Mouse (Mus musculus): Measurements from ENCODE around the gene Gm10718. TPM values are rescaled to one million over a fixed set of nuclear protein-coding genes. Genes with fewer than 3 reads are reported as not detected.
A peak's percentile ranks its signal among the peaks of the same experiment; 100 is the strongest.
"Not testable (repeated sequence)": the region's sequence is repeated elsewhere in the genome, so short reads cannot be mapped to it uniquely, and the experiment has no call there.

Gene Gm10718
- polyA plus RNA-seq, 1 experiment from 2014 or later: not detected

DNA sequence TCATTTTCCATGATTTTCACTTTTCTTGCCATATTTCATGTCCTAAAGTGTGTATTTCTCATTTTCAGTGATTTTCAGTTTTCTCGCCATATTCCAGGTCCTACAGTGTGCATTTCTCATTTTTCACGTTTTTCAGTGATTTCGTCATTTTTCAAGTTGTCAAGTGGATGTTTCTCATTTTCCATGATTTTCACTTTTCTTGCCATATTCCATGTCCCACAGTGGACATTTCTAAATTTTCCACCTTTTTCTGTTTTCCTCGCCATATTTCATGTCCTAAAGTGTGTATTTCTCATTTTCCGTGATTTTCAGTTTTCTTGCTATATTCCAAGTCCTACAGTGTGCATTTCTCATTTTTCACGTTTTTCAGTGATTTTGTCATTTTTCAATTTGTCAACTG, 7.5 kb upstream of the Gm10718 start:
- DNase-seq (ENCODE audit: low spot score); H3K27me3 ChIP-seq (ENCODE audit: low read depth, poor library complexity, severe bottlenecking); H3K9me3 ChIP-seq (replicated peaks); H3K4me1 ChIP-seq; H3K4me3 ChIP-seq; H3K27ac ChIP-seq (replicated peaks); H3K36me3 ChIP-seq: not testable (repeated sequence)
- 72% methylated on average over 6 of the region's 6 CpGs for WGBS

DNA sequence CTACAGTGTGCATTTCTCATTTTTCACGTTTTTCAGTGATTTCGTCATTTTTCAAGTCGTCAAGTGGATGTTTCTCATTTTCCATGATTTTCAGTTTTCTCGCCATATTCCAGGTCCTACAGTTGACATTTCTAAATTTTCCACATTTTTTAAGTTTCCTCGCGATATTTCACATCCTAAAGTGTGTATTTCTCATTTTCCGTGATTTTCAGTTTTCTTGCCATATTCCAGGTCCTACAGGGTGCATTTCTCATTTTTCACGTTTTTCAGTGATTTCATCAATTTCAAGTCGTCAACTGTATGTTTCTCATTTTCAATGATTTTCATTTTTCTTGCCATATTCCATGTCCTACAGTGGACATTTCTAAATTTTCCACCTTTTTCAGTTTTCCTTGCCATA, 6.2 kb upstream of the Gm10718 start, which contains the start of gene Gm10719:
TSS of gene Gm10719 (plus strand) at position 301 of the 400 bp plus-strand sequence.
- H3K27ac ChIP-seq (replicated peaks); H3K36me3 ChIP-seq; H3K4me1 ChIP-seq; DNase-seq (ENCODE audit: low spot score); H3K27me3 ChIP-seq (ENCODE audit: low read depth, poor library complexity, severe bottlenecking); H3K4me3 ChIP-seq; H3K9me3 ChIP-seq (replicated peaks): not testable (repeated sequence)
- WGBS: 50% methylated on average over 1 of the region's 9 CpGs

DNA sequence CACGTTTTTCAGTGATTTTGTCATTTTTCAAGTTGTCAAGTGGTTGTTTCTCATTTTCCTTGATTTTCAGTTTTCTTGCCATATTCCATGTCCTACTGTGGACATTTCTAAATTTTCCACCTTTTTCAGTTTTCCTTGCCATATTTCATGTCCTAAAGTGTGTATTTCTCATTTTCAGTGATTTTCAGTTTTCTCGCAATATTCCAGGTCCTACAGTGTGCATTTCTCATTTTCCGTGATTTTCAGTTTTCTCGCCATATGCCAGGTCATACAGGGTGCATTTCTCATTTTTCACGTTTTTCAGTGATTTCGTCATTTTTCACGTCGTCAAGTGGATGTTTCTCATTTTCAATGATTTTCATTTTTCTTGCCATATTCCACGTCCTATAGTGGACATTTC, 4.4 kb upstream of the Gm10718 start:
- H3K27me3 ChIP-seq (ENCODE audit: low read depth, poor library complexity, severe bottlenecking); H3K4me3 ChIP-seq; H3K4me1 ChIP-seq; H3K27ac ChIP-seq (replicated peaks); H3K36me3 ChIP-seq; H3K9me3 ChIP-seq (replicated peaks); DNase-seq (ENCODE audit: low spot score): not testable (repeated sequence)
- 62% methylated on average over 9 of the region's 9 CpGs for WGBS

DNA sequence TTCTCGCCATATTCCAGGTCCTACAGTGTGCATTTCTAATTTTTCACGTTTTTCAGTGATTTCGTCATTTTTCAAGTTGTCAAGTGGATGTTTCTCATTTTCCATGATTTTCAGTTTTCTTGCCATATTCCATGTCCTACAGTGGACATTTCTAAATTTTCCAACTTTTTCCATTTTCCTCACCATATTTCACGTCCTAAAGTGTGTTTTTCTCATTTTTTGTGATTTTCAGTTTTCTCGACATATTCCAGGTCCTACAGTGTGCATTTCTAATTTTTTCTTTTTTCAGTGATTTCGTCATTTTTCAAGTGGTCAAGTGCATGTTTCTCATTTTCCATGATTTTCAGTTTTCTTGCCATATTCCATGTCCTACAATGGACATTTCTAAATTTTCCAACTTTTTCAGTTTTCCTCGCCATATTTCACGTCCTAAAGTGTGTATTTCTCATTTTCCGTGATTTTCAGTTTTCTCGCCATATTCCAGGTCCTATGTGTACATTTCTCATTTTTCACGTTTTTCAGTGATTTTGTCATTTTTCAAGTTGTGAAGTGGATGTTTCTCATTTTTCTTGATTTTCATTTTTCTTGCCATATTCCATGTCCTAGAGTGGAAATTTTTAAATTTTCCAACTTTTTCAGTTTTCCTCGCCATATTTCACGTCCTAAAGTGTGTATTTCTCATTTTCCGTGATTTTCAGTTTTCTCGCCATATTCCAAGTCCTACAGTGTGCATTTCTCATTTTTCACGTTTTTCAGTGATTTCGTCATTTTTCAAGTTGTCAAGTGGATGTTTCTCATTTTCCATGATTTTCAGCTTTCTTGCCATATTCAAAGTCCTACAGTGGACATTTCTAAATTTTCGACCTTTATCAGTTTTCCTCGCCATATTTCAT, 3.3 kb upstream of the Gm10718 start:
- H3K4me3 ChIP-seq; H3K9me3 ChIP-seq (replicated peaks); H3K27ac ChIP-seq (replicated peaks); DNase-seq (ENCODE audit: low spot score); H3K4me1 ChIP-seq; H3K36me3 ChIP-seq; H3K27me3 ChIP-seq (ENCODE audit: low read depth, poor library complexity, severe bottlenecking): not testable (repeated sequence)
- WGBS: 73% methylated on average over 17 of the region's 19 CpGs

DNA sequence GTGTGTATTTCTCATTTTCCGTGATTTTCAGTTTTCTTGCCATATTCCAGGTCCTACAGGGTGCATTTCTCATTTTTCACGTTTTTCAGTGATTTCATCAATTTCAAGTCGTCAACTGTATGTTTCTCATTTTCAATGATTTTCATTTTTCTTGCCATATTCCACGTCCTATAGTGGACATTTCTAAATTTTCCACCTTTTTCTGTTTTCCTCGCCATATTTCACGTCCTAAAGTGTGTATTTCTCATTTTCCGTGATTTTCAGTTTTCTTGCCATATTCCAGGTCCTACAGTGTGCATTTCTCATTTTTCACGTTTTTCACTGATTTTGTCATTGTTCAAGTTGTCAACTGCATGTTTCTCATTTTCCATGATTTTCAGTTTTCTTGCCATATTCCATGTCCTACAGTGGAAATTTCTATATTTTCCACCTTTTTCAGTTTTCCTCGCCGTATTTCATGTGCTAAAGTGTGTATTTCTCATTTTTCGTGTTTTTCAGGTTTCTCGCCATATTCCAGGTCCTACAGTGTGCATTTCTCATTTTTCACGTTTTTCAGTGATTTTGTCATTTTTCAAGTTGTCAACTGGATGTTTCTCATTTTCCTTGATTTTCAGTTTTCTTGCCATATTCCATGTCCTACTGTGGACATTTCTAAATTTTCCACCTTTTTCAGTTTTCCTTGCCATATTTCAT, 885 bp upstream of the Gm10718 start:
- not testable (repeated sequence) for H3K36me3 ChIP-seq; H3K27ac ChIP-seq (replicated peaks); H3K27me3 ChIP-seq (ENCODE audit: low read depth, poor library complexity, severe bottlenecking); H3K4me3 ChIP-seq; H3K4me1 ChIP-seq; H3K9me3 ChIP-seq (replicated peaks)
- peak; percentile 25 for DNase-seq (ENCODE audit: low spot score)
- 73% methylated on average over 11 of the region's 13 CpGs for WGBS

DNA sequence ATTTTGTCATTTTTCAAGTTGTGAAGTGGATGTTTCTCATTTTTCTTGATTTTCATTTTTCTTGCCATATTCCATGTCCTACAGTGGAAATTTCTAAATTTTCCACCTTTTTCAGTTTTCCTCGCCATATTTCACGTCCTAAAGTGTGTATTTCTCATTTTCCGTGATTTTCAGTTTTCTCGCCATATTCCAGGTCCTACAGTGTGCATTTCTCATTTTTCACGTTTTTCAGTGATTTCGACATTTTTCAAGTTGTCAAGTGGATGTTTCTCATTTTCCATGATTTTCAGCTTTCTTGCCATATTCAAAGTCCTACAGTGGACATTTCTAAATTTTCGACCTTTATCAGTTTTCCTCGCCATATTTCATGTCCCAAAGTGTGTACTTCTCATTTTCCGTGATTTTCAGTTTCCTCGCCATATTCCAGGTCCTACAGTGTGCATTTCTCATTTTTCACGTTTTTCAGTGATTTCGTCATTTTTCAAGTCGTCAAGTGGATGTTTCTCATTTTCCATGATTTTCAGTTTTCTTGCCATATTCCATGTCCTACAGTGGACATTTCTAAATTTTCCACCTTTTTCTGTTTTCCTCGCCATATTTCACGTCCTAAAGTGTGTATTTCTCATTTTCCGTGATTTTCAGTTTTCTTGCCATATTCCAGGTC, 770 bp downstream of the Gm10718 start:
- H3K9me3 ChIP-seq (replicated peaks); H3K4me1 ChIP-seq; H3K27ac ChIP-seq (replicated peaks); H3K4me3 ChIP-seq; DNase-seq (ENCODE audit: low spot score); H3K36me3 ChIP-seq; H3K27me3 ChIP-seq (ENCODE audit: low read depth, poor library complexity, severe bottlenecking): not testable (repeated sequence)
- 77% methylated on average over 16 of the region's 16 CpGs for WGBS

DNA sequence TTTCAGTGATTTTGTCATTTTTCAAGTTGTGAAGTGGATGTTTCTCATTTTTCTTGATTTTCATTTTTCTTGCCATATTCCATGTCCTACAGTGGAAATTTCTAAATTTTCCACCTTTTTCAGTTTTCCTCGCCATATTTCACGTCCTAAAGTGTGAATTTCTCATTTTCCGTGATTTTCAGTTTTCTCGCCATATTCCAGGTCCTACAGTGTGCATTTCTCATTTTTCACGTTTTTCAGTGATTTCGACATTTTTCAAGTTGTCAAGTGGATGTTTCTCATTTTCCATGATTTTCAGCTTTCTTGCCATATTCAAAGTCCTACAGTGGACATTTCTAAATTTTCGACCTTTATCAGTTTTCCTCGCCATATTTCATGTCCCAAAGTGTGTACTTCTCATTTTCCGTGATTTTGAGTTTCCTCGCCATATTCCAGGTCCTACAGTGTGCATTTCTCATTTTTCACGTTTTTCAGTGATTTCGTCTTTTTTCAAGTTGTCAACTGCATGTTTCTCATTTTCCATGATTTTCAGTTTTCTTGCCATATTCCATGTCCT, 1.6 kb downstream of the Gm10718 start, which contains the start of gene Gm10717:
TSS of gene Gm10717 (plus strand) at position 506 of the 556 bp plus-strand sequence.
- DNase-seq (ENCODE audit: low spot score); H3K9me3 ChIP-seq (replicated peaks): not testable (repeated sequence)
- 71% methylated on average over 12 of the region's 12 CpGs for WGBS

DNA sequence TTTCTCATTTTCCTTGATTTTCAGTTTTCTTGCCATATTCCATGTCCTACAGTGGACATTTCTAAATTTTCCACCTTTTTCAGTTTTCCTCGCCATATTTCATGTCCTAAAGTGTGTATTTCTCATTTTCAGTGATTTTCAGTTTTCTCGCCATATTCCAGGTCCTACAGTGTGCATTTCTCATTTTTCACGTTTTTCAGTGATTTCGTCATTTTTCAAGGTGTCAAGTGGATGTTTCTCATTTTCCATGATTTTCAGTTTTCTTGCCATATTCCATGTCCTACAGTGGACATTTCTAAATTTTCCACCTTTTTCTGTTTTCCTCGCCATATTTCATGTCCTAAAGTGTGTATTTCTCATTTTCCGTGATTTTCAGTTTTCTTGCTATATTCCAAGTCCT, 2.3 kb downstream of the Gm10718 start:
- not testable (repeated sequence) for H3K4me3 ChIP-seq; H3K36me3 ChIP-seq; DNase-seq (ENCODE audit: low spot score); H3K9me3 ChIP-seq (replicated peaks); H3K4me1 ChIP-seq; H3K27ac ChIP-seq (replicated peaks); H3K27me3 ChIP-seq (ENCODE audit: low read depth, poor library complexity, severe bottlenecking)
- 69% methylated on average over 5 of the region's 6 CpGs for WGBS

More for the DNA sequence above, 1.6 kb downstream of the Gm10718 start, which contains the start of gene Gm10717:
- not testable (repeated sequence) for H3K36me3 ChIP-seq; H3K4me3 ChIP-seq; H3K27me3 ChIP-seq (ENCODE audit: low read depth, poor library complexity, severe bottlenecking); H3K27ac ChIP-seq (replicated peaks); H3K4me1 ChIP-seq

DNA sequence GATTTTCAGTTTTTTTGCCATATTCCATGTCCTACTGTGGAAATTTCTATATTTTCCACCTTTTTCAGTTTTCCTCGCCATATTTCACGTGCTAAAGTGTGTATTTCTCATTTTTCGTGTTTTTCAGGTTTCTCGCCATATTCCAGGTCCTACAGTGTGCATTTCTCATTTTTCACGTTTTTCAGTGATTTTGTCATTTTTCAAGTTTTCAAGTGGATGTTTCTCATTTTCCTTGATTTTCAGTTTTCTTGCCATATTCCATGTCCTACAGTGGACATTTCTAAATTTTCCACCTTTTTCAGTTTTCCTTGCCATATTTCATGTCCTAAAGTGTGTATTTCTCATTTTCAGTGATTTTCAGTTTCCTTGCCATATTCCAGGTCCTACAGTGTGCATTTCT, 2.8 kb downstream of the Gm10718 start:
- not testable (repeated sequence) for H3K27me3 ChIP-seq (ENCODE audit: low read depth, poor library complexity, severe bottlenecking); H3K36me3 ChIP-seq; H3K9me3 ChIP-seq (replicated peaks); H3K4me1 ChIP-seq; H3K27ac ChIP-seq (replicated peaks); H3K4me3 ChIP-seq; DNase-seq (ENCODE audit: low spot score)
- 72% methylated on average over 5 of the region's 5 CpGs for WGBS

DNA sequence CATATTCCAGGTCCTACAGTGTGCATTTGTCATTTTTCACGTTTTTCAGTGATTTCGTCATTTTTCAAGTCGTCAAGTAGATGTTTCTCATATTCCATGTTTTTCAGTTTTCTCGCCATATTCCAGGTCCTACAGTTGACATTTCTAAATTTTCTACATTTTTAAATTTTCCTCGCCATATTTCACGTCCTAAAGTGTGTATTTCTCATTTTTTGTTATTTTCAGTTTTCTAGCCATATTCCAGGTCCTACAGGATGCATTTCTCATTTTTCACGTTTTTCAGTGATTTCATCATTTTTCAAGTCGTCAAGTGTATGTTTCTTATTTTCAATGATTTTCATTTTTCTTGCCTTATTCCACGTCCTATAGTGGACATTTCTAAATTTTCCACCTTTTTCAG, 3.4 kb downstream of the Gm10718 start:
- not testable (repeated sequence) for H3K4me3 ChIP-seq; H3K9me3 ChIP-seq (replicated peaks); H3K27ac ChIP-seq (replicated peaks); H3K27me3 ChIP-seq (ENCODE audit: low read depth, poor library complexity, severe bottlenecking); DNase-seq (ENCODE audit: low spot score); H3K36me3 ChIP-seq; H3K4me1 ChIP-seq
- WGBS: 66% methylated on average over 9 of the region's 9 CpGs

DNA sequence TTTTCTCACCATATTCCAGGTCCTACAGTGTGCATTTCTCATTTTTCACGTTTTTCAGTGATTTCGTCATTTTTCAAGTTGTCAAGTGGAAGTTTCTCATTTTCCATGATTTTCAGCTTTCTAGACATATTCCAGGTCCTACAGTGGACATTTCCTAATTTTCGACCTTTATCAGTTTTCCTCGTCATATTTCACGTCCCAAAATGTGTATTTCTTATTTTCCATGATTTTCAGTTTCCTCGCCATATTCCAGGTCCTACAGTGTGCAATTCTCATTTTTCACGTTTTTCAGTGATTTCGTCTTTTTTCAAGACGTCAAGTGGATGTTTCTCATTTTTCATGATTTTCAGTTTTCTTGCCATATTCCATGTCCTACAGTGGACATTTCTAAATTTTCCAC, 3.9 kb downstream of the Gm10718 start:
- H3K4me1 ChIP-seq; H3K27ac ChIP-seq (replicated peaks); H3K36me3 ChIP-seq; H3K9me3 ChIP-seq (replicated peaks); H3K27me3 ChIP-seq (ENCODE audit: low read depth, poor library complexity, severe bottlenecking); H3K4me3 ChIP-seq: not testable (repeated sequence)
- peak; percentile 68 for DNase-seq (ENCODE audit: low spot score)
- 69% methylated on average over 9 of the region's 9 CpGs for WGBS

DNA sequence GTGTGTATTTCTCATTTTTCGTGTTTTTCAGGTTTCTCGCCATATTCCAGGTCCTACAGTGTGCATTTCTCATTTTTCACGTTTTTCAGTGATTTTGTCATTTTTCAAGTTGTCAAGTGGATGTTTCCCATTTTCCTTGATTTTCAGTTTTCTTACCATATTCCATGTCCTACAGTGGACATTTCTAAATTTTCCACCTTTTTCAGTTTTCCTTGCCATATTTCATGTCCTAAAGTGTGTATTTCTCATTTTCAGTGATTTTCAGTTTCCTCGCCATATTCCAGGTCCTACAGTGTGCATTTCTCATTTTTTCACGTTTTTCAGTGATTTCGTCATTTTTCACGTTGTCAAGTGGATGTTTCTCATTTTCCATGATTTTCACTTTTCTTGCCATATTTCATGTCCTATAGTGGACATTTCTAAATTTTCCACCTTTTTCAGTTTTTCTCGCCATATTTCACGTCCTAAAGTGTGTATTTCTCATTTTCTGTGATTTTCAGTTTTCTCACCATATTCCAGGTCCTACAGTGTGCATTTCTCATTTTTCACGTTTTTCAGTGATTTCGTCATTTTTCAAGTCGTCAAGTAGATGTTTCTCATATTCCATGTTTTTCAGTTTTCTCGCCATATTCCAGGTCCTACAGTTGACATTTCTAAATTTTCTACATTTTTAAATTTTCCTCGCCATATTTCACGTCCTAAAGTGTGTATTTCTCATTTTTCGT, 6.1 kb downstream of the Gm10718 start:
- DNase-seq (ENCODE audit: low spot score); H3K9me3 ChIP-seq (replicated peaks); H3K4me3 ChIP-seq; H3K27me3 ChIP-seq (ENCODE audit: low read depth, poor library complexity, severe bottlenecking); H3K36me3 ChIP-seq; H3K27ac ChIP-seq (replicated peaks); H3K4me1 ChIP-seq: not testable (repeated sequence)
- 65% methylated on average over 14 of the region's 16 CpGs for WGBS
